Mouse (Mus musculus) small intestine, adult 2 months (tissue): ENCODE results near the gene Gm49392.

Experiments
- CTCF ChIP-seq: fragments of 200-500 bp; IDR thresholded peaks from 2 replicates; pipeline ENCODE4 v1.5.1; 2012; ENCODE audit warnings: low read depth, mild to moderate bottlenecking, control low read depth, inconsistent platforms, low read length, moderate library complexity, mixed read lengths; ENCODE audit not compliant: insufficient replicate concordance, insufficient read length; ENCODE audit errors: extremely low read depth
- POLR2A ChIP-seq: fragments of 200-500 bp; IDR thresholded peaks from 2 replicates; pipeline ENCODE4 v1.6.1; 2012; ENCODE audit warnings: low read depth, mild to moderate bottlenecking, control low read depth, inconsistent platforms, low read length, moderate library complexity

GRCm38 (mm10) chr13:60826052-60826451 is 70.6 kb downstream of the Gm49392 start:
- no peak for TF ChIP-seq CTCF
- TF ChIP-seq POLR2A: no peak
